ENCODE assay signal across 8 mouse cellular contexts in the genomic region with DNA sequence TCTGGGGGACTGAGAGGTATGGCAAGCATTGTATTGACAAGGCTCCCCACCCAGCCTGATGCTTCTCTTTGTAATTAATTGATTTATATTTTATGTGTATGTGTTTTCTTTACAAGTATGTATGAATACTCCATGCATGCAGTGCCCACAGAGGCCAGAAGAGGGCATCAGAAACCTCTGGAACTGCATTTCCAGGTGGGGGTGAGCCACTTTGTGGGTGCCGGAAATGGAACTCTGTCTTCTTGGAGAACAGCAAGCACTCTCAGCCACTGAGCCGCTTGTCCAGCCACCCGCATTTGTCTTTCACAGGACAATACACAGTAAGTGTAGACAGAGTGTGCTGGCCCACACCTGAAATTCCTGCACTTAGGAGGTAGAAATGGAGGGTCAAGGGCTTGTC. TPM values are rescaled to one million over a fixed set of nuclear protein-coding genes. Genes with fewer than 3 reads are reported as not detected.
DNase-seq lines count a peak whose midpoint lies in the region; ATAC-seq and TF ChIP-seq lines count a peak whose summit lies in the region.

No protein-coding gene starts in this region.

- H3K9me3 ChIP-seq in neural tube, embryonic 11.5 days (ENCODE audit: control insufficient read depth, low read length) = no peaks in the 10 kb centered on the region

- DNase-seq in heart, adult 18-20 months = peak; percentile 23 to 64
- DNase-seq in heart, adult 9 months (ENCODE audit: low spot score in 2 of 2) = no peak
- peak; percentile 74 for DNase-seq in testis, postnatal 10 days (ENCODE audit: low spot score)
- no peak for DNase-seq in testis, postnatal 14 days (ENCODE audit: low spot score)
- peak; percentile 54 to 62 for DNase-seq in layer of hippocampus, postnatal 10 days (ENCODE audit: low spot score in 2 of 2)
- peak; percentile 19 for DNase-seq in neural tube, embryonic 11.5 days (ENCODE audit: low spot score)
- peak; percentile 46 for DNase-seq in urinary bladder, postnatal 25 days (ENCODE audit: low spot score)

- no peak for TF ChIP-seq POLR2A in cortical plate, adult 2 months (IDR thresholded peaks at IDR 0.05; ENCODE audit: extremely low read depth, insufficient read depth, low read length)

- no peak overlapping the region for H3K4me2 ChIP-seq in neural tube, embryonic 11.5 days (ENCODE audit: low read depth)

- ATAC-seq in neural tube, embryonic 11.5 days (ENCODE audit: insufficient read depth, low FRiP score, low TSS enrichment) = no peak

- peak; percentile 32; the same call in 1 of the 2 replicates for TF ChIP-seq CTCF in cortical plate, adult 2 months (IDR thresholded peaks at IDR 0.05; ENCODE audit: extremely low read depth, insufficient read depth, low read length)

- H3K36me3 ChIP-seq in neural tube, embryonic 11.5 days (ENCODE audit: control insufficient read depth, insufficient read depth, low read length) = peaks cover 6% of the 10 kb centered on the region; the same call in 1 of the 2 replicates

- H3K27ac ChIP-seq in cortical plate, adult 2 months (ENCODE audit: insufficient read depth, low read length) = no peak overlapping the region
- no peak overlapping the region for H3K27ac ChIP-seq in neural tube, embryonic 11.5 days (ENCODE audit: low read depth, low read length)

- no peaks in the 10 kb centered on the region for H3K27me3 ChIP-seq in neural tube, embryonic 11.5 days (ENCODE audit: control insufficient read depth, insufficient read depth, low read length)

- H3K9ac ChIP-seq in neural tube, embryonic 11.5 days (ENCODE audit: low read length) = no peak overlapping the region

- H3K4me1 ChIP-seq in cortical plate, adult 2 months (ENCODE audit: control insufficient read depth, insufficient read depth, low read length) = no peaks in the 10 kb centered on the region
- no peaks in the 10 kb centered on the region for H3K4me1 ChIP-seq in neural tube, embryonic 11.5 days (ENCODE audit: control insufficient read depth, insufficient read depth, low read length)

- H3K4me3 ChIP-seq in cortical plate, adult 2 months (ENCODE audit: insufficient read depth, low read length) = no peak overlapping the region
- H3K4me3 ChIP-seq in neural tube, embryonic 11.5 days (ENCODE audit: low read depth, low read length) = no peak overlapping the region

- 83% methylated on average over 3 of the region's 3 CpGs for WGBS in neural tube, embryonic 11.5 days

RNA-seq across cellular contexts. Expression of a gene that starts 24.9 kb away (rescaled TPM):
- 10 to 100 TPM; 32.6 to 35.8 TPM for total RNA-seq in heart, adult 18-20 months (2021)
- polyA plus RNA-seq in cortical plate, adult 2 months (2012; rRNA removed) = 30.4 and 32.7 TPM in 2 replicates
- total RNA-seq in layer of hippocampus, postnatal 10 days (2021) = 10 to 100 TPM; 19.5 to 20.6 TPM
- 6.2 and 8.1 TPM in 2 replicates for polyA plus RNA-seq in neural tube, embryonic 11.5 days (2014; fragmentation: Nextera tagmentation; extraction: Ambion mirVana)

RNA-seq across cellular contexts. Expression of a gene that starts 28.5 kb away (rescaled TPM):
- 10 to 100 TPM; 36.9 to 38.1 TPM for total RNA-seq in heart, adult 18-20 months (2021)
- polyA plus RNA-seq in cortical plate, adult 2 months (2012; rRNA removed) = 31.8 and 32.5 TPM in 2 replicates
- 10 to 100 TPM; 30.0 to 32.0 TPM for total RNA-seq in layer of hippocampus, postnatal 10 days (2021)
- polyA plus RNA-seq in neural tube, embryonic 11.5 days (2014; fragmentation: Nextera tagmentation; extraction: Ambion mirVana) = 68.5 and 71.6 TPM in 2 replicates

RNA-seq across cellular contexts. Expression of a gene that starts 28.5 kb away (rescaled TPM):
- 10 to 100 TPM; 28.7 to 33.3 TPM for total RNA-seq in heart, adult 18-20 months (2021)
- 56.6 and 61.0 TPM in 2 replicates for polyA plus RNA-seq in cortical plate, adult 2 months (2012; rRNA removed)
- total RNA-seq in layer of hippocampus, postnatal 10 days (2021) = 10 to 100 TPM; 43.0 to 50.2 TPM
- 53.1 and 55.7 TPM in 2 replicates for polyA plus RNA-seq in neural tube, embryonic 11.5 days (2014; fragmentation: Nextera tagmentation; extraction: Ambion mirVana)

RNA-seq across cellular contexts. Expression of a gene that starts 50.4 kb away (rescaled TPM):
- not detected for total RNA-seq in heart, adult 18-20 months (2021)
- not detected in 2 replicates for polyA plus RNA-seq in cortical plate, adult 2 months (2012; rRNA removed)
- not detected for total RNA-seq in layer of hippocampus, postnatal 10 days (2021)
- not detected in 2 replicates for polyA plus RNA-seq in neural tube, embryonic 11.5 days (2014; fragmentation: Nextera tagmentation; extraction: Ambion mirVana)

Comparison
In these comparisons a context has a peak if more than half of its experiments do, and no peak if none do; other contexts are left out.
1. DNase-seq: peak in heart, adult 18-20 months (2 of 2), testis, postnatal 10 days (single experiment), layer of hippocampus, postnatal 10 days (2 of 2), neural tube, embryonic 11.5 days (single experiment) and urinary bladder, postnatal 25 days (single experiment); none in heart, adult 9 months (0 of 2) and testis, postnatal 14 days (single experiment).